Mouse (Mus musculus) v-Abl transformed pro-B cells (cell line): ENCODE data around the gene Clic4.
"Not testable (repeated sequence)": the region's sequence is repeated elsewhere in the genome, so short reads cannot be mapped to it uniquely, and the experiment has no call there.

Experiments
- in situ Hi-C, 2 experiments: fragments of 400-800 bp; cut with MboI; formaldehyde crosslinking; loops; one replicate each; pipeline ENCODE4 v1.15.1; 2025; ENCODE audit not compliant: unreplicated experiment in 2 of 2

Clic4 gene

GRCm38 (mm10) chr4:135293813-135294212, 21.2 kb upstream of the Clic4 start:
- in situ Hi-C loops = no loop called here

GRCm38 (mm10) chr4:135292477-135293089, 20.0 kb upstream of the Clic4 start:
- in situ Hi-C loops = no loop called here

- in situ Hi-C loops = no loop called here
These were observed 19.2 kb upstream of the Clic4 start for GRCm38 (mm10) chr4:135291841-135292240.

- in situ Hi-C loops = no loop called here
These were observed 18.6 kb upstream of the Clic4 start for GRCm38 (mm10) chr4:135291199-135291598.

GRCm38 (mm10) chr4:135287975-135288374, 15.4 kb upstream of the Clic4 start:
- in situ Hi-C loops = no loop called here

GRCm38 (mm10) chr4:135286833-135287395, 14.3 kb upstream of the Clic4 start:
- in situ Hi-C loops = no loop called here

GRCm38 (mm10) chr4:135286033-135286622, 13.5 kb upstream of the Clic4 start:
- in situ Hi-C loops = no loop called here

GRCm38 (mm10) chr4:135285436-135285835, 12.8 kb upstream of the Clic4 start:
- in situ Hi-C loops = no loop called here

- in situ Hi-C loops = no loop called here
These were observed 11.3 kb upstream of the Clic4 start for GRCm38 (mm10) chr4:135283875-135284274.

- in situ Hi-C loops = no loop called here
These were observed 10.8 kb upstream of the Clic4 start for GRCm38 (mm10) chr4:135283417-135283816.

GRCm38 (mm10) chr4:135282651-135283290, 10.2 kb upstream of the Clic4 start:
- in situ Hi-C loops = no loop called here

GRCm38 (mm10) chr4:135280016-135280415, 7.4 kb upstream of the Clic4 start:
- in situ Hi-C loops = not testable (repeated sequence)

- in situ Hi-C loops = loop anchor here (5.0 kb wide), 1 partner anchor 35 kb away; no protein-coding TSS in a partner anchor
These were observed 4.2 kb upstream of the Clic4 start for GRCm38 (mm10) chr4:135276681-135277379.

GRCm38 (mm10) chr4:135274761-135275160, 2.1 kb upstream of the Clic4 start:
- in situ Hi-C loops = loop anchor here (5.0 kb wide), 1 partner anchor 38 kb away; no protein-coding TSS in a partner anchor

- in situ Hi-C loops = no loop called here
These were observed 681 bp upstream of the Clic4 start for GRCm38 (mm10) chr4:135273307-135273682.

- in situ Hi-C loops = no loop called here
These were observed 565 bp downstream of the Clic4 start for GRCm38 (mm10) chr4:135271881-135272616.

GRCm38 (mm10) chr4:135271419-135271828, 1.2 kb downstream of the Clic4 start:
- in situ Hi-C loops = no loop called here

GRCm38 (mm10) chr4:135270476-135270875, 2.1 kb downstream of the Clic4 start:
- in situ Hi-C loops = no loop called here

GRCm38 (mm10) chr4:135269656-135270341, 2.8 kb downstream of the Clic4 start:
- in situ Hi-C loops = no loop called here

- in situ Hi-C loops = no loop called here
These were observed 5.1 kb downstream of the Clic4 start for GRCm38 (mm10) chr4:135267521-135267920.
